Mouse (Mus musculus) hindbrain, embryonic 12.5 days (tissue): ENCODE data around the gene Rps27rt. TPM values are rescaled to one million over a fixed set of nuclear protein-coding genes. Genes with fewer than 3 reads are reported as not detected.

Experiments
- ATAC-seq: fragments of 200-750 bp; cut with Nextera tagmentation; 2 replicates; pipeline ENCODE4 v1.8.0; 2017; ENCODE audit warnings: moderate TSS enrichment; ENCODE audit not compliant: low FRiP score
- H3K27ac ChIP-seq: fragments of 300-500 bp; sonication (generic); 2 replicates; pipeline ENCODE4 v1.5.1; 2016; ENCODE audit warnings: mild to moderate bottlenecking
- H3K27me3 ChIP-seq: fragments of 300-500 bp; sonication (generic); 2 replicates; pipeline ENCODE4 v1.6.1; 2016; ENCODE audit warnings: mild to moderate bottlenecking
- H3K36me3 ChIP-seq: fragments of 300-500 bp; sonication (generic); 2 replicates; pipeline ENCODE4 v1.6.1; 2016; ENCODE audit warnings: mild to moderate bottlenecking
- H3K4me1 ChIP-seq: fragments of 300-500 bp; sonication (generic); 2 replicates; pipeline ENCODE4 v1.6.1; 2016
- H3K4me2 ChIP-seq: fragments of 300-500 bp; sonication (generic); replicated peaks from 2 replicates; pipeline ENCODE4 v1.6.1; 2016; ENCODE audit warnings: mild to moderate bottlenecking
- H3K4me3 ChIP-seq: fragments of 300-500 bp; sonication (generic); 2 replicates; pipeline ENCODE4 v1.5.1; 2016; ENCODE audit warnings: mild to moderate bottlenecking
- H3K9ac ChIP-seq: fragments of 300-500 bp; sonication (generic); 2 replicates; pipeline ENCODE4 v1.6.1; 2016; ENCODE audit warnings: mild to moderate bottlenecking, moderate library complexity
- H3K9me3 ChIP-seq: fragments of 300-500 bp; sonication (generic); replicated peaks from 2 replicates; pipeline ENCODE4 v1.6.1; 2016; ENCODE audit warnings: mild to moderate bottlenecking
- WGBS: fragments of 180-500 bp; shearing (Covaris S2); methylation state at CpG from one replicate; pipeline ENCODE4 v1.1.7; 2016; 5-methylcytosine and 5-hydroxymethylcytosine counted together
- polyA plus RNA-seq: library from polyadenylated mRNA; unstranded; fragments of >200 nt; fragmentation: Nextera tagmentation; extraction: Ambion mirVana; gene quantifications from 2 replicates; pipeline ENCODE4 v1.2.1, GENCODE M21; 2016

Rps27rt gene
- polyA plus RNA-seq, 1 experiment from 2014 or later: 350 TPM

DNA sequence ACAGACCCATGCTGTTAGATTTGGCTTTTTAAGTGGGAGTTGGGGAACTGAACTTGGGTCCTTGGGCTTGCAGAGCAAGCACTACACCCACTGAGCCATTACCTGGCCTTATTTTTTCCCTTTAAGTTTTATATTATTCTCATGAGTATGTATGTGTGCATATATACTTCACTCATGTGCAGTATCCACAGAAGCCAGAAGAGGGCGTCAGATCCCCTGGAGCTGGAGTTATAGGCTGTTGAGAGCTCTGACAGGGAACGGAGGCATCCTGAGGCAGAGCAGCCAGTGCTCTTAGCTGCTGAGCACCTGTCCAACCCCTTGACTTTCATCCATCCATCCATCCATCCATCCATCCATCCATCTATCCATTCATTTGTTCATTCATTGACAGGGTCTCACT is 45.9 kb downstream of the Rps27rt start:
- H3K9me3 ChIP-seq: no peaks in the 10 kb centered on the region
- no peaks in the 10 kb centered on the region for H3K27me3 ChIP-seq
- no peak overlapping the region for H3K9ac ChIP-seq
- H3K4me2 ChIP-seq: no peak overlapping the region
- H3K36me3 ChIP-seq: no peaks in the 10 kb centered on the region
- no peak overlapping the region for H3K27ac ChIP-seq
- H3K4me3 ChIP-seq: no peak overlapping the region
- 77% methylated on average over 2 of the region's 2 CpGs for WGBS
- ATAC-seq: no peak
- H3K4me1 ChIP-seq: peaks cover 10% of the 10 kb centered on the region

DNA sequence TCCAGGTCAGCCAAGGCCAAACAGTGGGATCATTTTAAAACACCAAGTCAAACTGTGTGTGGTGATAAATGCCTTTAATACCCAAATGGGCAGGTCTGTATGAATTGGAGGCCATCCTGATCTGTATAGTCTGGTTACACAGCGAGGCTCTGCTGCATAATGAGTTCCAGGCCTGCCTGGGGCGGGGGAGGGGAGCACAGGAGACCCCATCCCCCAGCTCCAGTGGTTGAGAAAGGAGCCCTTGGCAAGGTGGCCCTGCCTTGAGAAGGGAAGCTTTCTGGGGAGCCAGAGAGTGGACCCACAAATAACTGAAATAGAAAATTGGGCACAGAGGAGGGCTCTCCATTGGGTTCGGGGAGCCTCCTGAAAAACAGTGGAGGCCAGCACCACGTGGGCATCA is 47.2 kb downstream of the Rps27rt start:
- no peak overlapping the region for H3K27ac ChIP-seq
- no peak overlapping the region for H3K4me2 ChIP-seq
- no peaks in the 10 kb centered on the region for H3K9me3 ChIP-seq
- no peak overlapping the region for H3K9ac ChIP-seq
- peaks cover 10% of the 10 kb centered on the region for H3K4me1 ChIP-seq
- WGBS: 75% methylated on average over 4 of the region's 4 CpGs
- no peak overlapping the region for H3K4me3 ChIP-seq
- H3K36me3 ChIP-seq: no peaks in the 10 kb centered on the region
- ATAC-seq: no peak
- no peaks in the 10 kb centered on the region for H3K27me3 ChIP-seq

DNA sequence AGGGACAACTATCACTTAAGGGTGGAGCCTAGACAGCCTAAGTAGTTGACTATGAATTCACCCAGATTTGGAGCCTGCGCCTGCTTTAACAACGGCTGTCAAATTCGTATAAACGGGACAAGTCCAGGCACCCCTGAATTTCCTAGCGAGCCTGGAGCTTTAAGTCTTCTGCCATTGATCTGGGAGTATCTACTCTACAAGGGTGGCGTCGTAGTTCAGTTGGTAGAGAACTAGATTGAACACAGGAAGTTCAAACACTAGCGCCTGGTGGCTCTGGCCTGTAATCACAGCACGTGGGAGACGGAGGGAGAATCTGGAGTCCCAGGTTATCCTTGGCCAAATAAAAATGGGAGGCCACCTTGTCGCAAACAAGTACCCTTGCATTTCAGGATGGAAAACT is 48.3 kb downstream of the Rps27rt start:
- Histone ChIP-seq H3K9me3 (no peaks in the 10 kb centered on the region), H3K4me2 (peak overlapping the region; percentile 77), H3K36me3 (no peaks in the 10 kb centered on the region), H3K9ac (peak overlapping the region; percentile 69; the same call in 1 of the 2 replicates), H3K4me3 (peak overlapping the region; percentile 65), H3K4me1 (peaks cover 10% of the 10 kb centered on the region), H3K27ac (no peak overlapping the region), H3K27me3 (no peaks in the 10 kb centered on the region)
- peak; percentile 38 for ATAC-seq
- WGBS: 69% methylated on average over 11 of the region's 11 CpGs

DNA sequence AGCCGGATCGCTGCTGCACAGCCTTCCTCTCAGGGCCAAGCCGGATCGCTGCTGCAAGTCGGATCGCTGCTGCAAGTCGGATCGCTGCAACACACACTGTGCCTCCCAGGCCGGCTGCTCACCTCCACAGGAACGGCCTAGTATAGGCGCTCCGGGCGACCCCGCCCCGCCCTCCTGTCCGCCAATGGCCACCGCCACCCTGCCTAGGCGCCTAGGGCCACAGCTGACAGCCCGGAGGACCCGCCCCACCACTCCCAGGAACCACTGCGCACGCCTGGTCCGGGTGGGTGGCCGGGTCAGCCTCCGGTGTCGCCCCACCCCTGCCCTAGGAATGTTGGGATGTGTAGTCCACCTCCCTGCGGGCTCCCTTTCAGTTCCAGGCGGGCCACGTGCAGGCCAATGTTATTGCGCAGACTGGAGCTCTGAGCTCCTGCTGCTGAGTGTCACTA is 48.8 kb downstream of the Rps27rt start, which contains the start of gene Gpd1l:
TSS of gene Gpd1l (minus strand) at position 265 of the 449 bp plus-strand sequence.
- peak; percentile 98 for ATAC-seq
- Histone ChIP-seq H3K4me3 (peak within 1 kb of the TSS; percentile 65), H3K27ac (peak within 1 kb of the TSS; percentile 50; the same call in 1 of the 2 replicates), H3K9ac (peak within 1 kb of the TSS; percentile 69), H3K9me3 (no peaks in the 10 kb centered on the region), H3K4me1 (peaks cover 10% of the 10 kb centered on the region), H3K4me2 (peak within 1 kb of the TSS; percentile 77), H3K36me3 (no peaks in the 10 kb centered on the region), H3K27me3 (no peaks in the 10 kb centered on the region)
- WGBS: under 1% methylated on average over 30 of the region's 30 CpGs

DNA sequence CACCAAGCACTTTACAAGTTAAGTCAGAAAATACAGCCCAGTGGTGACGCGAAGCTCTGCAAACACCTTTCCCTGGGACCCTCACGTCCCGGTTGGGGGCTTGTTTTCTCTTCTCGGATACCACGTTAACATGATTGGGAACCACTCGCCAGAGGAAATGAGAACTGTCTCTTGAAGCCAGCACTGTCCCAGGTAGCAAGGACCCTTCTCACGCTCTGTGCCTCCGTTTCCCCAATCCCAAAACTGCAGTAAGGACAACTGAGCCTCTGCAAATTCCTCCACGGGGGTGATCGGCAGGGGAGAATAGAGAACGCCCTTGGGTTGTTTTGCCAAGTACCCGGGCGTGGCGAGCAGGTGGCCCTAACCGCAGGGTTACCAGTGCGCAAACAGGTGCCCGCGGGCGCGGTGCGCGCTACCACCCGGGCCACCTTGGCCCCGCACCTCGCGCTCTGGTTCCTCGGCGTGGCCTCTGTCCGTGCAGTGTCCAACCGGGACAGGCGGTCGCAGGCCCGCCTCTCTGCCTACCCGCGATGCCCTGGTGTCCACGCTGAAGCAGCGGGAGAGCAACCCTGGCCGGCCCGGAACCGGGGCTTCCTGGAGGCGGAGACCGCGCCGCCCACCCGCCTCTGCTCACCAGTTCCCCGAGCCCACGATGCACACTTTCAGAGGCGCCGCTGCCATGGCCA is 49.4 kb downstream of the Rps27rt start:
- Histone ChIP-seq H3K4me2 (peak overlapping the region; percentile 77), H3K9ac (peak overlapping the region; percentile 69), H3K4me1 (peaks cover 10% of the 10 kb centered on the region), H3K27ac (peak overlapping the region; percentile 50; the same call in 1 of the 2 replicates), H3K9me3 (no peaks in the 10 kb centered on the region), H3K4me3 (peak overlapping the region; percentile 65), H3K36me3 (no peaks in the 10 kb centered on the region), H3K27me3 (no peaks in the 10 kb centered on the region)
- under 1% methylated on average over 41 of the region's 50 CpGs for WGBS
- ATAC-seq: peak; percentile 39; the same call in 1 of the 2 replicates

DNA sequence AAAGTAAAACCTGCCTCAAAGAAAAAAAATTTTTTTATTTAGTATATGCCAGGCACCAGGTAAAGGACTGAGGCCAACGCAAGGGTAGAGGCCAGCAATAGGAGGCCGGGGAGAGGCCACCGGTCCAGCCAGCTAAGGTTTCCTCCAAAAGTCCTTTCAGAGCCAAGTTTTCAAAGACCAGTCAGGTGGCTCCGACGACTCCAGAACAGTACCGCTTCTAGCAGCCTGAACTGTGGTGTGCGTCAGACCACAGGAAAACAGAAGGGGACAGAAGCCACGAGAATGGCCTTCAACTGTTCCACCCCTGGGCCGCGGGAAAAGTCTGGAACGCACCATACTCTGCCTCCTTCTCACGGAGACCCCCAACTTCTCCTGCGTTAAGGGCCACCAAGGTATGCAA is 49.9 kb downstream of the Rps27rt start:
- peak overlapping the region; percentile 65 for H3K4me3 ChIP-seq
- 26% methylated on average over 13 of the region's 13 CpGs for WGBS
- peaks cover 10% of the 10 kb centered on the region for H3K4me1 ChIP-seq
- ATAC-seq: no peak
- H3K9ac ChIP-seq: 0 out of 2 replicates have a peak overlapping the region, but pooled peaks have one; percentile 69
- no peaks in the 10 kb centered on the region for H3K27me3 ChIP-seq
- H3K9me3 ChIP-seq: no peaks in the 10 kb centered on the region
- no peak overlapping the region for H3K27ac ChIP-seq
- no peaks in the 10 kb centered on the region for H3K36me3 ChIP-seq
- H3K4me2 ChIP-seq: peak overlapping the region; percentile 77

Other genes starting within 250 kb of the Rps27rt start
- 43.9 and 50.9 TPM in 2 replicates for gene Cmtm7, start 200.9 kb downstream of the Rps27rt start, polyA plus RNA-seq
- 24.1 and 41.5 TPM in 2 replicates for gene Cmtm8, start 138.6 kb downstream of the Rps27rt start, polyA plus RNA-seq
- 16.3 and 17.2 TPM in 2 replicates for gene Gpd1l, start 48.8 kb downstream of the Rps27rt start, polyA plus RNA-seq
- gene Osbpl10, start 4.2 kb downstream of the Rps27rt start, polyA plus RNA-seq: 2.9 and 3.3 TPM in 2 replicates